Mouse (Mus musculus): ENCODE results near the gene Pirb.
"Not testable (repeated sequence)": the region's sequence is repeated elsewhere in the genome, so short reads cannot be mapped to it uniquely, and the experiment has no call there.

- not testable (repeated sequence) for TF ChIP-seq CTCF (IDR thresholded peaks at IDR 0.05; ENCODE audit: borderline replicate concordance, insufficient read depth, low read depth, low read length); POLR2A (IDR thresholded peaks at IDR 0.05; ENCODE audit: borderline replicate concordance, insufficient read depth, low read length)
Measured at GRCm38 (mm10) chr7:3705461-3705860, 14.7 kb downstream of the Pirb start.
